Comparison of ENCODE assay signal across 8 mouse cellular contexts in genomic region chr7:25269029-25269428, GRCm38 (mm10). TPM values are rescaled to one million over a fixed set of nuclear protein-coding genes. Genes with fewer than 3 reads are reported as not detected.
DNase-seq lines count a peak whose midpoint lies in the region; ATAC-seq and TF ChIP-seq lines count a peak whose summit lies in the region.

No protein-coding gene starts in this region.

- H3K9me3 ChIP-seq in embryonic facial prominence, embryonic 14.5 days (ENCODE audit: control insufficient read depth, low read length), result no peaks in the 10 kb centered on the region
- H3K9me3 ChIP-seq in intestine, embryonic 14.5 days (ENCODE audit: control insufficient read depth, low read length), result no peaks in the 10 kb centered on the region
- no peaks in the 10 kb centered on the region for H3K9me3 ChIP-seq in midbrain, embryonic 16.5 days (replicated peaks; ENCODE audit: control insufficient read depth, low read length, poor library complexity, severe bottlenecking)

- H3K79me3 ChIP-seq in C2C12 (ENCODE audit: low read depth), result peaks cover 3% of the 10 kb centered on the region

- DNase-seq in gastrocnemius, adult 2 months, result peak; percentile 19
- no peak for DNase-seq in gastrocnemius, postnatal 10 days
- no peak for DNase-seq in embryonic facial prominence, embryonic 14.5 days (ENCODE audit: low spot score)
- DNase-seq in intestine, embryonic 14.5 days (ENCODE audit: low spot score), result no peak
- DNase-seq in frontal cortex, postnatal 25 days (ENCODE audit: low spot score in 2 of 2), result no peak
- no peak for DNase-seq in gastrocnemius, postnatal 25 days

- peak overlapping the region; percentile 99 for H3K27ac ChIP-seq in gastrocnemius, adult 2 months
- peak overlapping the region; percentile 75; the same call in 1 of the 2 replicates for H3K27ac ChIP-seq in embryonic facial prominence, embryonic 14.5 days (replicated peaks; ENCODE audit: low read depth, low read length)
- 0 out of 2 replicates have a peak overlapping the region, but pooled peaks have one; percentile 27 for H3K27ac ChIP-seq in intestine, embryonic 14.5 days (ENCODE audit: low read depth)
- no peak overlapping the region for H3K27ac ChIP-seq in midbrain, embryonic 16.5 days (ENCODE audit: low read length)

- no peaks in the 10 kb centered on the region for H3K36me3 ChIP-seq in C2C12 (ENCODE audit: control insufficient read depth, insufficient read depth)
- H3K36me3 ChIP-seq in embryonic facial prominence, embryonic 14.5 days (ENCODE audit: control insufficient read depth, insufficient read depth, low read length), result peaks cover 34% of the 10 kb centered on the region
- H3K36me3 ChIP-seq in intestine, embryonic 14.5 days (ENCODE audit: control insufficient read depth, insufficient read depth, low read length), result peaks cover 29% of the 10 kb centered on the region
- H3K36me3 ChIP-seq in midbrain, embryonic 16.5 days (ENCODE audit: control insufficient read depth, insufficient read depth, low read length), result peaks cover 27% of the 10 kb centered on the region

- H3ac ChIP-seq in C2C12 (ENCODE audit: control insufficient read depth, insufficient read length, low read depth), result peak overlapping the region; percentile 50

- 37% methylated on average over 4 of the region's 4 CpGs for WGBS in embryonic facial prominence, embryonic 14.5 days
- WGBS in intestine, embryonic 14.5 days, result 43% methylated on average over 4 of the region's 4 CpGs
- 37% methylated on average over 4 of the region's 4 CpGs for WGBS in midbrain, embryonic 16.5 days

- H3K4me3 ChIP-seq in gastrocnemius, adult 2 months, result peak overlapping the region; percentile 97
- peak overlapping the region; percentile 49 for H3K4me3 ChIP-seq in C2C12 (ENCODE audit: insufficient read depth, poor library complexity, severe bottlenecking)
- peak overlapping the region; percentile 69 for H3K4me3 ChIP-seq in embryonic facial prominence, embryonic 14.5 days (ENCODE audit: low read depth, low read length)
- H3K4me3 ChIP-seq in intestine, embryonic 14.5 days (ENCODE audit: low read depth, low read length), result peak overlapping the region; percentile 78
- H3K4me3 ChIP-seq in midbrain, embryonic 16.5 days (ENCODE audit: low read depth, low read length), result peak overlapping the region; percentile 86

- H3K4me2 ChIP-seq in embryonic facial prominence, embryonic 14.5 days (ENCODE audit: low read depth, low read length), result peak overlapping the region; percentile 92
- H3K4me2 ChIP-seq in intestine, embryonic 14.5 days (ENCODE audit: low read length), result peak overlapping the region; percentile 85
- peak overlapping the region; percentile 71 for H3K4me2 ChIP-seq in midbrain, embryonic 16.5 days (ENCODE audit: low read length)

- TF ChIP-seq CTCF in gastrocnemius, adult 2 months (IDR thresholded peaks at IDR 0.05), result no peak
- no peak for TF ChIP-seq CTCF in C2C12 (IDR thresholded peaks at IDR 0.05; ENCODE audit: control insufficient read depth, insufficient read depth, insufficient read length)

- peaks cover 11% of the 10 kb centered on the region for H3K4me1 ChIP-seq in embryonic facial prominence, embryonic 14.5 days (ENCODE audit: control insufficient read depth, insufficient read depth, low read length)
- peaks cover 19% of the 10 kb centered on the region for H3K4me1 ChIP-seq in intestine, embryonic 14.5 days (replicated peaks; ENCODE audit: control insufficient read depth, insufficient read depth, low read length)
- peaks cover 31% of the 10 kb centered on the region for H3K4me1 ChIP-seq in midbrain, embryonic 16.5 days (ENCODE audit: control insufficient read depth, insufficient read depth, low read length)

- intact Hi-C loops in gastrocnemius, adult 2 months (cut with DNase I), result no loop called here

- ATAC-seq in embryonic facial prominence, embryonic 14.5 days (ENCODE audit: low read depth), result no peak
- no peak for ATAC-seq in intestine, embryonic 14.5 days (replicated peaks; ENCODE audit: low FRiP score, low TSS enrichment, low read depth)
- ATAC-seq in midbrain, embryonic 16.5 days, result no peak

- H3K27me3 ChIP-seq in C2C12 (ENCODE audit: control insufficient read depth, insufficient read depth, insufficient read length), result no peaks in the 10 kb centered on the region
- no peaks in the 10 kb centered on the region for H3K27me3 ChIP-seq in embryonic facial prominence, embryonic 14.5 days (replicated peaks; ENCODE audit: control insufficient read depth, insufficient read depth, low read length)
- no peaks in the 10 kb centered on the region for H3K27me3 ChIP-seq in intestine, embryonic 14.5 days (replicated peaks; ENCODE audit: control insufficient read depth, insufficient read depth, low read length)
- no peaks in the 10 kb centered on the region for H3K27me3 ChIP-seq in midbrain, embryonic 16.5 days (ENCODE audit: control insufficient read depth, insufficient read depth, low read depth, low read length)

- H3K9ac ChIP-seq in embryonic facial prominence, embryonic 14.5 days (ENCODE audit: low read depth, low read length), result peak overlapping the region; percentile 80
- peak overlapping the region; percentile 66 for H3K9ac ChIP-seq in intestine, embryonic 14.5 days (ENCODE audit: low read length)
- H3K9ac ChIP-seq in midbrain, embryonic 16.5 days (ENCODE audit: low read depth, low read length), result peak overlapping the region; percentile 95

- H3K79me2 ChIP-seq in C2C12 (ENCODE audit: control insufficient read depth, insufficient read depth), result no peaks in the 10 kb centered on the region

TF ChIP-seq in C2C12, 6 proteins besides CTCF, POLR2A, EP300 and RAD21:
- no peak for TF ChIP-seq USF1 (IDR thresholded peaks at IDR 0.05; ENCODE audit: low read depth)
- no peak for TF ChIP-seq CEBPB (IDR thresholded peaks at IDR 0.05; ENCODE audit: low read depth)
- no peak for TF ChIP-seq MYOG (IDR thresholded peaks at IDR 0.05; ENCODE audit: control insufficient read depth, extremely low read depth, insufficient read length)
- no peak for TF ChIP-seq FOSL1 (IDR thresholded peaks at IDR 0.05; ENCODE audit: insufficient read depth, low read length, poor library complexity, severe bottlenecking)
- no peak for TF ChIP-seq MYOD1 (IDR thresholded peaks at IDR 0.05; ENCODE audit: control insufficient read depth, insufficient read length, low read depth)
- TF ChIP-seq MAX (IDR thresholded peaks at IDR 0.05), result no peak

RNA-seq across cellular contexts. Expression of gene Cic, which starts 1.5 kb away (rescaled TPM):
- total RNA-seq in gastrocnemius, adult 2 months (2021), result 10 to 100 TPM; 37.0 to 40.4 TPM
- 10 to 100 TPM; 65.7 to 73.4 TPM for total RNA-seq in gastrocnemius, postnatal 10 days (2021)
- 79.5 TPM for polyA plus RNA-seq in C2C12 (2012; fragmentation: generic; extraction: Trizol)
- polyA plus RNA-seq in embryonic facial prominence, embryonic 14.5 days (2014; fragmentation: Nextera tagmentation; extraction: Ambion mirVana), result 48.8 and 49.0 TPM in 2 replicates
- 38.0 and 38.5 TPM in 2 replicates for polyA plus RNA-seq in intestine, embryonic 14.5 days (2014; fragmentation: Nextera tagmentation; extraction: Ambion mirVana)
- 33.8 and 38.8 TPM in 2 replicates for polyA plus RNA-seq in midbrain, embryonic 16.5 days (2015; fragmentation: Nextera tagmentation; extraction: Ambion mirVana)
- 10 to 100 TPM; 29.0 to 30.4 TPM for total RNA-seq in gastrocnemius, postnatal 25 days (2021)

RNA-seq across cellular contexts. Expression of gene Erf, which starts 18.5 kb away (rescaled TPM):
- total RNA-seq in gastrocnemius, adult 2 months (2021), result 1 to 10 TPM; 5.4 to 7.4 TPM
- total RNA-seq in gastrocnemius, postnatal 10 days (2021), result 10 to 100 TPM; 14.9 to 18.4 TPM
- 61.8 TPM for polyA plus RNA-seq in C2C12 (2012; fragmentation: generic; extraction: Trizol)
- 23.3 and 26.0 TPM in 2 replicates for polyA plus RNA-seq in embryonic facial prominence, embryonic 14.5 days (2014; fragmentation: Nextera tagmentation; extraction: Ambion mirVana)
- 19.9 and 22.0 TPM in 2 replicates for polyA plus RNA-seq in intestine, embryonic 14.5 days (2014; fragmentation: Nextera tagmentation; extraction: Ambion mirVana)
- polyA plus RNA-seq in midbrain, embryonic 16.5 days (2015; fragmentation: Nextera tagmentation; extraction: Ambion mirVana), result 2.3 and 2.8 TPM in 2 replicates
- 1 to 10 TPM; 5.8 to 7.2 TPM for total RNA-seq in gastrocnemius, postnatal 25 days (2021)

RNA-seq across cellular contexts. Expression of gene Pafah1b3, which starts 28.8 kb away (rescaled TPM):
- total RNA-seq in gastrocnemius, adult 2 months (2021), result under 1 TPM; 0.38 to 0.86 TPM
- total RNA-seq in gastrocnemius, postnatal 10 days (2021), result 10 to 100 TPM in 1 of 2 experiments, 1 to 10 TPM in 1; 7.5 to 12.3 TPM
- 90.8 TPM for polyA plus RNA-seq in C2C12 (2012; fragmentation: generic; extraction: Trizol)
- 173 and 200 TPM in 2 replicates for polyA plus RNA-seq in embryonic facial prominence, embryonic 14.5 days (2014; fragmentation: Nextera tagmentation; extraction: Ambion mirVana)
- 198 and 203 TPM in 2 replicates for polyA plus RNA-seq in intestine, embryonic 14.5 days (2014; fragmentation: Nextera tagmentation; extraction: Ambion mirVana)
- polyA plus RNA-seq in midbrain, embryonic 16.5 days (2015; fragmentation: Nextera tagmentation; extraction: Ambion mirVana), result 672 and 703 TPM in 2 replicates
- 1 to 10 TPM; 1.4 to 1.5 TPM for total RNA-seq in gastrocnemius, postnatal 25 days (2021)

RNA-seq across cellular contexts. Expression of gene Gsk3a, which starts 31.4 kb away (rescaled TPM):
- 10 to 100 TPM; 74.1 to 77.4 TPM for total RNA-seq in gastrocnemius, adult 2 months (2021)
- total RNA-seq in gastrocnemius, postnatal 10 days (2021), result 10 to 100 TPM; 51.1 to 60.2 TPM
- 87.3 TPM for polyA plus RNA-seq in C2C12 (2012; fragmentation: generic; extraction: Trizol)
- 14.3 and 14.8 TPM in 2 replicates for polyA plus RNA-seq in embryonic facial prominence, embryonic 14.5 days (2014; fragmentation: Nextera tagmentation; extraction: Ambion mirVana)
- 13.2 and 13.6 TPM in 2 replicates for polyA plus RNA-seq in intestine, embryonic 14.5 days (2014; fragmentation: Nextera tagmentation; extraction: Ambion mirVana)
- polyA plus RNA-seq in midbrain, embryonic 16.5 days (2015; fragmentation: Nextera tagmentation; extraction: Ambion mirVana), result 16.2 and 17.8 TPM in 2 replicates
- total RNA-seq in gastrocnemius, postnatal 25 days (2021), result 10 to 100 TPM; 59.5 to 66.2 TPM

RNA-seq across cellular contexts. Expression of gene Prr19, which starts 32.2 kb away (rescaled TPM):
- total RNA-seq in gastrocnemius, adult 2 months (2021), result not detected
- not detected for total RNA-seq in gastrocnemius, postnatal 10 days (2021)
- not detected for polyA plus RNA-seq in C2C12 (2012; fragmentation: generic; extraction: Trizol)
- polyA plus RNA-seq in embryonic facial prominence, embryonic 14.5 days (2014; fragmentation: Nextera tagmentation; extraction: Ambion mirVana), result 0.77 and 1.3 TPM in 2 replicates
- 0.62 and 0.71 TPM in 2 replicates for polyA plus RNA-seq in intestine, embryonic 14.5 days (2014; fragmentation: Nextera tagmentation; extraction: Ambion mirVana)
- polyA plus RNA-seq in midbrain, embryonic 16.5 days (2015; fragmentation: Nextera tagmentation; extraction: Ambion mirVana), result 4.3 and 5.6 TPM in 2 replicates
- not detected for total RNA-seq in gastrocnemius, postnatal 25 days (2021)
